Mouse (Mus musculus) cerebellum, adult 11-12 months (tissue): ENCODE data around the gene Iscu.

Experiments used
- DNase-seq: peaks from one replicate; pipeline ENCODE4 v3.0.0; 2022

The Iscu gene

GRCm38 (mm10) chr5:113818572-113818971 is 46.0 kb downstream of the Iscu start:
- DNase-seq: no peak

GRCm38 (mm10) chr5:113824228-113824627 is 51.7 kb downstream of the Iscu start:
- DNase-seq: no peak

GRCm38 (mm10) chr5:113825558-113825957 is 53.0 kb downstream of the Iscu start:
- DNase-seq: no peak

- DNase-seq: no peak
Observed at GRCm38 (mm10) chr5:113826619-113827018, 54.1 kb downstream of the Iscu start.
